Mouse (Mus musculus): ENCODE results near the gene 1700007K13Rik.

GRCm38 (mm10) chr2:28497561-28497960 lies 31.4 kb upstream of the 1700007K13Rik start:
- TF ChIP-seq UBTF (IDR thresholded peaks at IDR 0.05; ENCODE audit: low read depth, low read length) (no peak), GABPA (IDR thresholded peaks at IDR 0.05; ENCODE audit: insufficient replicate concordance, low read depth, low read length) (no peak), POLR2A (IDR thresholded peaks at IDR 0.05; ENCODE audit: low read depth, low read length) (no peak), MYC (IDR thresholded peaks at IDR 0.05; ENCODE audit: low read depth, low read length) (no peak), HCFC1 (IDR thresholded peaks at IDR 0.05; ENCODE audit: low read depth, low read length) (no peak), CHD1 (IDR thresholded peaks at IDR 0.05; ENCODE audit: low read depth, low read length) (no peak), USF2 (conservative IDR thresholded peaks at IDR 0.05; ENCODE audit: low read depth, low read length) (no peak), TCF12 (IDR thresholded peaks at IDR 0.05; ENCODE audit: low read depth, low read length) (no peak), RCOR1 (conservative IDR thresholded peaks at IDR 0.05; ENCODE audit: low read depth, low read length) (no peak)

Data from CH12.LX (cell line).